In genomic region chr3:121100211-121100860, GRCm38 (mm10) we compare ENCODE assay signal across 21 mouse cellular contexts.
A peak's percentile ranks its signal among the peaks of the same experiment; 100 is the strongest.
DNase-seq lines count a peak whose midpoint lies in the region; ATAC-seq and TF ChIP-seq lines count a peak whose summit lies in the region.
"Had no signal": no experiment of that assay in that cellular context is flagged by ENCODE, and none has a peak within 500 bp of the region (broad histone marks: within the 10 kb centered on the region; RNA-seq: fewer than 3 reads in every experiment).

No protein-coding gene starts in this region.

- no peaks in the 10 kb centered on the region for H3K4me1 ChIP-seq in forebrain, embryonic 14.5 days (ENCODE audit: control insufficient read depth, insufficient read depth, low read length)
- H3K4me1 ChIP-seq in forebrain, embryonic 12.5 days: peaks cover 6% of the 10 kb centered on the region
- no peaks in the 10 kb centered on the region for H3K4me1 ChIP-seq in hindbrain, postnatal 0 days (ENCODE audit: insufficient read depth, low read length)
- H3K4me1 ChIP-seq in hindbrain, embryonic 10.5 days (replicated peaks): no peaks in the 10 kb centered on the region
- peaks cover 11% of the 10 kb centered on the region; the same call in 1 of the 2 replicates for H3K4me1 ChIP-seq in midbrain, embryonic 14.5 days (ENCODE audit: control insufficient read depth, insufficient read depth, low read length)
- H3K4me1 ChIP-seq in midbrain, embryonic 10.5 days: peaks cover 6% of the 10 kb centered on the region; the same call in 1 of the 2 replicates
- no peaks in the 10 kb centered on the region for H3K4me1 ChIP-seq in cerebellum, adult 2 months (ENCODE audit: control insufficient read depth, insufficient read depth, low read length)
- H3K4me1 ChIP-seq: heart, embryonic 12.5 days had no signal

- no peak for TF ChIP-seq CTCF in hindbrain, postnatal 0 days (IDR thresholded peaks at IDR 0.05; ENCODE audit: low read depth)
- TF ChIP-seq CTCF in cerebellum, adult 2 months (IDR thresholded peaks at IDR 0.05; ENCODE audit: borderline replicate concordance, insufficient read depth, low read depth, low read length): no peak

- peak; percentile 63 for DNase-seq in forebrain, embryonic 14.5 days (ENCODE audit: low spot score)
- DNase-seq in hindbrain, postnatal 0 days (ENCODE audit: low spot score): peak; percentile 27
- DNase-seq in hindbrain, embryonic 10.5 days (ENCODE audit: low spot score): no peak
- DNase-seq in midbrain, embryonic 14.5 days: peak; percentile 67
- DNase-seq in midbrain, embryonic 10.5 days (ENCODE audit: low spot score): no peak
- no peak for DNase-seq in cerebellum, adult 2 months
- DNase-seq: adrenal gland, adult 8-10 months; adrenal gland, postnatal 36 days; B cell, adult 2 months; cerebellum, adult 11-12 months; cerebellum, adult 9-11 months; gastrocnemius, adult 2 months; gastrocnemius, postnatal 25 days had no signal

- no peaks in the 10 kb centered on the region for H3K9me3 ChIP-seq in forebrain, embryonic 14.5 days (replicated peaks; ENCODE audit: control insufficient read depth, low read length)
- no peaks in the 10 kb centered on the region for H3K9me3 ChIP-seq in forebrain, embryonic 12.5 days
- no peaks in the 10 kb centered on the region for H3K9me3 ChIP-seq in hindbrain, postnatal 0 days (ENCODE audit: low read length)
- H3K9me3 ChIP-seq in hindbrain, embryonic 10.5 days: no peaks in the 10 kb centered on the region
- no peaks in the 10 kb centered on the region for H3K9me3 ChIP-seq in midbrain, embryonic 14.5 days (ENCODE audit: control insufficient read depth, low read length)
- H3K9me3 ChIP-seq in midbrain, embryonic 10.5 days (replicated peaks): no peaks in the 10 kb centered on the region
- H3K9me3 ChIP-seq: embryonic facial prominence, embryonic 10.5 days; forebrain, embryonic 10.5 days; G1E; heart, embryonic 12.5 days; hindbrain, embryonic 15.5 days had no signal

- 41% methylated on average over 8 of the region's 8 CpGs for WGBS in forebrain, embryonic 14.5 days
- WGBS in forebrain, embryonic 12.5 days: 59% methylated on average over 8 of the region's 8 CpGs
- 50% methylated on average over 8 of the region's 8 CpGs for WGBS in hindbrain, postnatal 0 days
- 87% methylated on average over 8 of the region's 8 CpGs for WGBS in hindbrain, embryonic 10.5 days
- 63% methylated on average over 8 of the region's 8 CpGs for WGBS in midbrain, embryonic 14.5 days
- WGBS in midbrain, embryonic 10.5 days: 87% methylated on average over 8 of the region's 8 CpGs
- 64% methylated on average over 8 of the region's 8 CpGs for WGBS in cerebellum, adult 2 months

- H3K36me3 ChIP-seq in forebrain, embryonic 14.5 days (ENCODE audit: control insufficient read depth, insufficient read depth, low read length): no peaks in the 10 kb centered on the region
- no peaks in the 10 kb centered on the region for H3K36me3 ChIP-seq in forebrain, embryonic 12.5 days (replicated peaks)
- no peaks in the 10 kb centered on the region for H3K36me3 ChIP-seq in hindbrain, postnatal 0 days (ENCODE audit: insufficient read depth, low read length)
- no peaks in the 10 kb centered on the region for H3K36me3 ChIP-seq in hindbrain, embryonic 10.5 days
- no peaks in the 10 kb centered on the region for H3K36me3 ChIP-seq in midbrain, embryonic 14.5 days (ENCODE audit: control insufficient read depth, insufficient read depth, low read length)
- H3K36me3 ChIP-seq in midbrain, embryonic 10.5 days: no peaks in the 10 kb centered on the region
- H3K36me3 ChIP-seq: embryonic facial prominence, embryonic 10.5 days; forebrain, embryonic 10.5 days; G1E; heart, embryonic 12.5 days; hindbrain, embryonic 15.5 days had no signal

- H3K4me2 ChIP-seq in forebrain, embryonic 14.5 days (ENCODE audit: low read length): no peak overlapping the region
- H3K4me2 ChIP-seq in forebrain, embryonic 12.5 days: no peak overlapping the region
- H3K4me2 ChIP-seq in hindbrain, postnatal 0 days (ENCODE audit: low read depth, low read length): no peak overlapping the region
- H3K4me2 ChIP-seq in midbrain, embryonic 14.5 days (ENCODE audit: low read length): no peak overlapping the region
- H3K4me2 ChIP-seq: heart, embryonic 12.5 days; hindbrain, embryonic 15.5 days had no signal

- no peaks in the 10 kb centered on the region for H3K27me3 ChIP-seq in forebrain, embryonic 14.5 days (replicated peaks; ENCODE audit: control insufficient read depth, insufficient read depth, low read length)
- H3K27me3 ChIP-seq in forebrain, embryonic 12.5 days: no peaks in the 10 kb centered on the region
- no peaks in the 10 kb centered on the region for H3K27me3 ChIP-seq in hindbrain, postnatal 0 days (ENCODE audit: insufficient read depth, low read length)
- H3K27me3 ChIP-seq in hindbrain, embryonic 10.5 days (ENCODE audit: insufficient read depth, poor library complexity, severe bottlenecking): no peaks in the 10 kb centered on the region
- no peaks in the 10 kb centered on the region for H3K27me3 ChIP-seq in midbrain, embryonic 14.5 days (ENCODE audit: control insufficient read depth, insufficient read depth, low read length)
- no peaks in the 10 kb centered on the region for H3K27me3 ChIP-seq in midbrain, embryonic 10.5 days (ENCODE audit: low read depth, poor library complexity, severe bottlenecking)
- no peaks in the 10 kb centered on the region for H3K27me3 ChIP-seq in cerebellum, adult 2 months (ENCODE audit: control insufficient read depth, insufficient read depth, low read length)
- H3K27me3 ChIP-seq: heart, embryonic 12.5 days; hindbrain, embryonic 15.5 days had no signal

- no peak overlapping the region for H3K4me3 ChIP-seq in forebrain, embryonic 14.5 days (ENCODE audit: low read depth, low read length)
- H3K4me3 ChIP-seq in forebrain, embryonic 12.5 days (replicated peaks): no peak overlapping the region
- H3K4me3 ChIP-seq in hindbrain, postnatal 0 days (ENCODE audit: low read length): no peak overlapping the region
- no peak overlapping the region for H3K4me3 ChIP-seq in hindbrain, embryonic 10.5 days
- no peak overlapping the region for H3K4me3 ChIP-seq in midbrain, embryonic 14.5 days (replicated peaks; ENCODE audit: low read depth, low read length)
- no peak overlapping the region for H3K4me3 ChIP-seq in midbrain, embryonic 10.5 days
- no peak overlapping the region for H3K4me3 ChIP-seq in cerebellum, adult 2 months (replicated peaks; ENCODE audit: insufficient read depth, low read depth, low read length)
- H3K4me3 ChIP-seq: embryonic facial prominence, embryonic 10.5 days; forebrain, embryonic 10.5 days; gastrocnemius, adult 2 months; heart, embryonic 12.5 days; hindbrain, embryonic 15.5 days had no signal

- peak; percentile 27; the same call in 1 of the 2 replicates for ATAC-seq in forebrain, embryonic 14.5 days
- no peak for ATAC-seq in forebrain, embryonic 12.5 days (ENCODE audit: low FRiP score)
- ATAC-seq in hindbrain, postnatal 0 days: no peak
- ATAC-seq in midbrain, embryonic 14.5 days (ENCODE audit: low FRiP score, low TSS enrichment): no peak
- ATAC-seq: CD4-positive, CD25-positive, alpha-beta regulatory T cell, adult 4 months; inflammation-experienced regulatory T-cells, adult 6 months had no signal

- H3K9ac ChIP-seq in forebrain, embryonic 14.5 days (ENCODE audit: low read length): no peak overlapping the region
- H3K9ac ChIP-seq in forebrain, embryonic 12.5 days: no peak overlapping the region
- no peak overlapping the region for H3K9ac ChIP-seq in hindbrain, postnatal 0 days (replicated peaks; ENCODE audit: low read length)
- no peak overlapping the region for H3K9ac ChIP-seq in midbrain, embryonic 14.5 days (replicated peaks; ENCODE audit: low read length)
- H3K9ac ChIP-seq: heart, embryonic 12.5 days; hindbrain, embryonic 15.5 days had no signal

- H3K27ac ChIP-seq in forebrain, embryonic 14.5 days (ENCODE audit: low read depth, low read length): 0 out of 2 replicates have a peak overlapping the region, but pooled peaks have one; percentile 21
- no peak overlapping the region for H3K27ac ChIP-seq in forebrain, embryonic 12.5 days
- H3K27ac ChIP-seq in hindbrain, postnatal 0 days: no peak overlapping the region
- H3K27ac ChIP-seq in hindbrain, embryonic 10.5 days: no peak overlapping the region
- no peak overlapping the region for H3K27ac ChIP-seq in midbrain, embryonic 14.5 days (replicated peaks; ENCODE audit: low read depth, low read length)
- H3K27ac ChIP-seq in midbrain, embryonic 10.5 days (replicated peaks): no peak overlapping the region
- H3K27ac ChIP-seq in cerebellum, adult 2 months (ENCODE audit: insufficient read depth, low read length): no peak overlapping the region
- H3K27ac ChIP-seq: embryonic facial prominence, embryonic 10.5 days; forebrain, embryonic 10.5 days; gastrocnemius, adult 2 months; hindbrain, embryonic 15.5 days had no signal

- no peak for TF ChIP-seq POLR2A in cerebellum, adult 2 months (IDR thresholded peaks at IDR 0.05; ENCODE audit: borderline replicate concordance, insufficient read depth, low read length)

Comparison
In these comparisons a context has a peak if more than half of its experiments do, and no peak if none do; other contexts are left out.
1. DNase-seq: peak in forebrain, embryonic 14.5 days (single experiment), hindbrain, postnatal 0 days (single experiment) and midbrain, embryonic 14.5 days (single experiment); none in hindbrain, embryonic 10.5 days (single experiment), midbrain, embryonic 10.5 days (single experiment) and cerebellum, adult 2 months (0 of 2).